Mouse (Mus musculus) E14TG2a.4 (cell line): Measurements from ENCODE around the gene Ola1.

Experiments used
- CTCF ChIP-seq: conservative IDR thresholded peaks from 2 replicates; pipeline ENCODE4 v1.5.1; 2014; ENCODE audit warnings: low read length
- POU5F1 ChIP-seq: IDR thresholded peaks from 2 replicates; pipeline ENCODE4 v1.6.1; 2014; ENCODE audit warnings: low read length, borderline replicate concordance

- no peak for TF ChIP-seq CTCF
- no peak for TF ChIP-seq POU5F1
These were observed 159.0 kb downstream of the Ola1 start for GRCm38 (mm10) chr2:73059550-73060258.
